In the genomic region with DNA sequence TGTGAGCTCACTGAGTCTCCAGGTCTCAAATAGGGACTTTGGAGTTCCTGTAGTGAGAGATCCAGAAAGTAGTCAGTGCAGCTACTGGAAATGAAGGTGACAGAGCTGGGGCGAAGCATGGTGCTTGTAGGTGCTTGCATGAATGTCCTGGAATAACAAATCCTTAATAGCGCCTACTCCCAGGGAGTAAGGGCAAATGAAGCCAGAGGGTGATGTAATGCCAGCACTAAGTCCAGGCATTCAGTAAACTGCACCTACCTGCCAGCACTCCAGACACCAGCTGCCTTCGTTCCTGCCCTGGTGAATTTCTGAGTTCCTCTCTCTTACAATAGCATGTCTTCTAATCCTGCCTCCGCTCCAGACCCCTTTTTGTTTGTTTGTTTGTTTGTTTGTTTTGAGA, we compare ENCODE assay signal across 17 mouse cellular contexts. TPM values are rescaled to one million over a fixed set of nuclear protein-coding genes. Genes with fewer than 3 reads are reported as not detected.
A peak's percentile ranks its signal among the peaks of the same experiment; 100 is the strongest.
DNase-seq lines count a peak whose midpoint lies in the region; TF ChIP-seq lines count a peak whose summit lies in the region.
"Had no signal": no experiment of that assay in that cellular context is flagged by ENCODE, and none has a peak within 500 bp of the region (broad histone marks: within the 10 kb centered on the region; RNA-seq: fewer than 3 reads in every experiment).

No protein-coding gene starts in this region.

- H3K9me3 ChIP-seq in E14TG2a.4 (ENCODE audit: low read length) (no peaks in the 10 kb centered on the region), ES-Bruce4 (replicated peaks; ENCODE audit: control insufficient read depth, insufficient read depth, low read length, poor library complexity, severe bottlenecking) (no peaks in the 10 kb centered on the region)
- H3K9me3 ChIP-seq: forebrain, embryonic 13.5 days; intestine, embryonic 15.5 days; limb, embryonic 12.5 days; midbrain, embryonic 12.5 days; neural tube, embryonic 15.5 days had no signal

- TF ChIP-seq EP300 in ES-Bruce4 (IDR thresholded peaks at IDR 0.05; ENCODE audit: insufficient read depth, low read depth, low read length) = no peak

- H3K27ac ChIP-seq in ES-Bruce4 (ENCODE audit: insufficient read depth, low read length) = peak overlapping the region; percentile 13; the same call in 1 of the 2 replicates
- H3K27ac ChIP-seq: forebrain, embryonic 13.5 days; intestine, embryonic 15.5 days; limb, embryonic 12.5 days; midbrain, embryonic 12.5 days; neural tube, embryonic 15.5 days had no signal

- H3K27me3 ChIP-seq in E14TG2a.4 (ENCODE audit: insufficient read depth, low read length) = no peaks in the 10 kb centered on the region
- H3K27me3 ChIP-seq in ES-Bruce4 (ENCODE audit: control insufficient read depth, insufficient read depth, low read length, poor library complexity, severe bottlenecking) = no peaks in the 10 kb centered on the region
- H3K27me3 ChIP-seq: forebrain, embryonic 13.5 days; intestine, embryonic 15.5 days; limb, embryonic 12.5 days; midbrain, embryonic 12.5 days; neural tube, embryonic 15.5 days had no signal

- DNase-seq in kidney, adult 9 months = peak; percentile 71
- no peak for DNase-seq in kidney, postnatal 14 days
- peak; percentile 59 to 66 for DNase-seq in kidney, postnatal 36 days
- no peak for DNase-seq in cerebellum, postnatal 14 days
- no peak for DNase-seq in embryo, embryonic 10.5 days (ENCODE audit: low spot score)
- DNase-seq: adrenal gland, adult 8-10 months; cerebellum, adult 2 months; cerebellum, postnatal 36 days; lung, adult 2 months; lung, postnatal 14 days had no signal

- TF ChIP-seq POLR2A in ES-Bruce4 (IDR thresholded peaks at IDR 0.05; ENCODE audit: insufficient read depth, low read length) = no peak

- no peak overlapping the region for H3K9ac ChIP-seq in ES-Bruce4 (ENCODE audit: low read depth, poor library complexity, severe bottlenecking)
- H3K9ac ChIP-seq: forebrain, embryonic 13.5 days; intestine, embryonic 15.5 days; limb, embryonic 12.5 days; midbrain, embryonic 12.5 days; neural tube, embryonic 15.5 days had no signal

- TF ChIP-seq CTCF in E14TG2a.4 (conservative IDR thresholded peaks at IDR 0.05; ENCODE audit: low read length) (no peak), ES-Bruce4 (IDR thresholded peaks at IDR 0.05; ENCODE audit: low read depth, low read length) (no peak)

- H3K4me1 ChIP-seq in E14TG2a.4 (replicated peaks; ENCODE audit: low read depth, low read length) (peaks cover 94% of the 10 kb centered on the region), ES-Bruce4 (ENCODE audit: control insufficient read depth, insufficient read depth, low read length) (no peaks in the 10 kb centered on the region)
- H3K4me1 ChIP-seq: forebrain, embryonic 13.5 days; midbrain, embryonic 12.5 days; neural tube, embryonic 15.5 days had no signal

- H3K4me3 ChIP-seq in E14TG2a.4 (replicated peaks; ENCODE audit: low read length) = peak overlapping the region; percentile 62
- no peak overlapping the region for H3K4me3 ChIP-seq in ES-Bruce4 (ENCODE audit: low read depth, low read length)
- H3K4me3 ChIP-seq: forebrain, embryonic 13.5 days; intestine, embryonic 15.5 days; limb, embryonic 12.5 days; midbrain, embryonic 12.5 days; neural tube, embryonic 15.5 days had no signal

- H3K36me3 ChIP-seq in E14TG2a.4 (ENCODE audit: insufficient read depth, low read length) (peaks cover 67% of the 10 kb centered on the region), ES-Bruce4 (ENCODE audit: control insufficient read depth, insufficient read depth, low read length, poor library complexity, severe bottlenecking) (peaks cover 38% of the 10 kb centered on the region)
- H3K36me3 ChIP-seq: intestine, embryonic 15.5 days; limb, embryonic 12.5 days; midbrain, embryonic 12.5 days; neural tube, embryonic 15.5 days had no signal

RNA-seq across cellular contexts. Expression of gene Gcnt2, which starts 39.1 kb away (rescaled TPM):
- polyA plus RNA-seq in ES-Bruce4 (2011; ENCODE audit: insufficient read depth, insufficient read length, low read depth, missing spikeins) = 55.5 and 57.5 TPM in 2 replicates

Comparison
In these comparisons a context has a peak if more than half of its experiments do, and no peak if none do; other contexts are left out.
1. DNase-seq: peak in kidney, adult 9 months (single experiment) and kidney, postnatal 36 days (2 of 2); none in kidney, postnatal 14 days (single experiment), cerebellum, postnatal 14 days (0 of 2) and embryo, embryonic 10.5 days (single experiment).